Mouse (Mus musculus): ENCODE measurements around the gene Nprl3. TPM values are rescaled to one million over a fixed set of nuclear protein-coding genes. Genes with fewer than 3 reads are reported as not detected.

The Nprl3 gene
- total RNA-seq, 2 experiments from 2014 or later, result 48.6 to 49.0 TPM

- peak in 1 of 2 experiments; percentile 67 for DNase-seq (ENCODE audit: low spot score in 2 of 2)
Observed at GRCm38 (mm10) chr11:32248350-32248749, 19.2 kb downstream of the Nprl3 start.

GRCm38 (mm10) chr11:32247068-32247467 is 20.4 kb downstream of the Nprl3 start:
- DNase-seq (ENCODE audit: low spot score in 2 of 2), result no peak

DNA sequence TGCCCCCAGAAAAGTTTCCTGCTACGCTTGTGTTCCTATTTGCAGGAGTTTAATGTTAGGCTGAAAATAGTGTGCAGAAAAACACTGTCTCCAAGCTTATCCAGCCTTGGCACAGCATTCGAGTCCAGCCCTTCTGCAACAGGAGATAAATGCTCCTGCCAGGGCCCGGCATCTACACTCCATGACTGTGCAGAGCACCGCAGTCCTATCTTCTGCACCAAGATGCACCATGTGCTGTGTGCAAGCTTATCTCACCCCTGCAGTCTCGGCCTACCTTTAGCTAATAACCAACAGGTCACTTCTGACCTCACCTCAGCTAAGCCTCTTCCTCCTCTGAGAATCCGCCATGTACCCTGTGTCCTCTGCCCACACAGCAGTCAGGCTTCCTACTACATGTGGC is 21.9 kb downstream of the Nprl3 start:
- DNase-seq (ENCODE audit: low spot score in 2 of 2), result no peak

DNA sequence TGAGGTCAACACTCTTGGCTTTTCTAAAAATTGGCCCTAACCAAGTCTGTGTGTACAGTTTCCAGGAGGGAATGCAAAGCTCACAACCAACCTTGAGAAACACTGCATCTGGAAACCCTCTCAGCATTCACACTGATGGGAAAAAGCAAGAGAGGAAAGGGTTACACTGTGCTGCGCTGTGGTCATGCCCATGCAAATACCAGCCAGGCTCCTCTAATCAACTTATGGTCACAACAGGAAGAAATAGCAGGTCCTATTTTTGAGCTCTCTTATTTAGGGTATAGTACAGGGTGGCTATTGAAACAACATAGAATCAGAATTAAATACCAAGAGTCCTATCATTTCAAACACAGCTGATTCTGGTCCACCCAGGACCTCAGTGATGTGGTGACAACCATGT is 22.9 kb downstream of the Nprl3 start:
- DNase-seq (ENCODE audit: low spot score in 2 of 2), result no peak

GRCm38 (mm10) chr11:32244064-32244463 is 23.4 kb downstream of the Nprl3 start:
- no peak for DNase-seq (ENCODE audit: low spot score in 2 of 2)

DNA sequence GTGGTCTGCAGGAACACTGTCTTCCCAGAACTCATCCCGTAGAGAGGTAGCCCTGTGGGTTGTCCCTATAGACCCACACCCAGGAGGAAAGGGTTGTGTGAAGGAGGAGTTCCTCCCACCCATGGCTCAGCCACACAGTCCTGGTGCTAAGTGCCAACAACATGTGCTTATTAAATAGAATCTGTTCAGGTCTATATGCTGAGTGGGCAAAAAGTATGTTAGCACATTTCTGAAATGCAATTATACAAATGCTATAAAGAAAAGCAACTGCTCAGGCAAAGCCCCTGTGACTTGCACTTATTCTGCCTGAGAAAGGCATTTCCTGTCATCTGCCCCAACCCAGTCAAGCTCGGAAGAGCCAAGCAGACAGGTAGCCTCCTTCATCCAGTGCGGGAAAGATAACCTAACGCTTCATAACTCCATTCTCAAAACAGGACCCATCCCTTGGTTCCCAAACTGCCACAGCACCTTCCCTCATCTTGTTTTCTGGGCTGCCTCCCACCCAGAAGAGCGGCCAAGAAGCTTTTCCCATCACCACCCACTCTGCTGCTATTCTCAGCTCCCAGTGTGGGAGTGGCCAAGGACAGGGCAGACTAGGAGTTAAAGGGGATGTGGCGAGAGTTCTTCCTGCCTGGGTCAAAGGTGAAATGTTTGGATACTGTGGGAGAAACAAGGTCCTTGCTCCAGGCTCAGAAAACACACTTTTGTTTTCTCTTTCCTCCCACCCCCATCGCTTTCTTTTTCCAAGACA is 24.1 kb downstream of the Nprl3 start:
- no peak for DNase-seq (ENCODE audit: low spot score in 2 of 2)

- no peak for DNase-seq (ENCODE audit: low spot score in 2 of 2)
Observed at GRCm38 (mm10) chr11:32242209-32242608, 25.3 kb downstream of the Nprl3 start.

DNA sequence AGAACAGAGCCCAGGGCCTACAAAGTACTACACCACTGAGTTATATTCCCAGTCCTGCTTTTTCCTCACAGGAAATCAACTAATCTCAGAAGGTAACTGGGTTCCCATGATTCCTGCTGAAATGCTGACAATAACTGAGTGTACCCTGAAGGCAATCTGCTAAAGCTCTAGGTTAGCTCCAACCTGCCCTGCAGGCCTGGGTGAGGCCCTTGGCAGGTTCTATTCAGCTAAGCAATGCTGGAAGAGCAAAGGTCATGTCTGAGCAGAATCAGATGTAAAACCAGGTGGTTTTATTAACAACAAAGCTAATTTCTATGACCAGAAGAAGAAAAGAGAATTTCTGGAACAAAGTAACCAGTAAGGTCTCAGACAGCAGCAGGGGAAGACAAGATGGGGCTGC is 26.1 kb downstream of the Nprl3 start:
- DNase-seq (ENCODE audit: low spot score in 2 of 2), result no peak

- DNase-seq (ENCODE audit: low spot score in 2 of 2), result peak in 1 of 2 experiments; percentile 83
Observed at GRCm38 (mm10) chr11:32238093-32238860, 29.2 kb downstream of the Nprl3 start.

- no peak for DNase-seq (ENCODE audit: low spot score in 2 of 2)
Observed at GRCm38 (mm10) chr11:32237411-32237795, 30.1 kb downstream of the Nprl3 start.

- peak in 1 of 2 experiments; percentile 70 for DNase-seq (ENCODE audit: low spot score in 2 of 2)
Observed at GRCm38 (mm10) chr11:32236712-32237410, 30.6 kb downstream of the Nprl3 start.

DNA sequence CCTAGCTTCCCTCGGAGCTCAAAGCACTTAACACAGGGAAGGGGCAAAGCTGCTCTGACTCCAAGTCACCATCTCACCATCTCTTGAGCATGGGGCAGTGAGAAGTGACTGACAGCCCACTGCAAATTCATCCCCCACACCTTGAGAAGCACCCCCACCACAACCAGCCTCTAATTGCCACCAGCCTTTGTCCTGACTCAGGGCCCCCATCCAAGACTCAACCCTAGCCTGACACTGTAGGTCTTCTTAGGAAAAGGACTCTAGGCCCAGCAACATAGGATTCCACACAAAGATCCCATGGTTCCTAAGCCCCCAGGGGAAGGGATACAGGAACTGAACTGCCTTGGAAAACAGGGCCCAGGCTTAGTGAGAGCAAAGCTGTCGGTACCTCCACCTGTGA is 31.4 kb downstream of the Nprl3 start:
- no peak for DNase-seq (ENCODE audit: low spot score in 2 of 2)

- peak; percentile 67 to 72 for DNase-seq (ENCODE audit: low spot score in 2 of 2)
Observed at GRCm38 (mm10) chr11:32235646-32236045, 31.9 kb downstream of the Nprl3 start.

GRCm38 (mm10) chr11:32234816-32235485 is 32.6 kb downstream of the Nprl3 start:
- no peak for DNase-seq (ENCODE audit: low spot score in 2 of 2)

- peak in 1 of 2 experiments; percentile 53 for DNase-seq (ENCODE audit: low spot score in 2 of 2)
Observed at GRCm38 (mm10) chr11:32233895-32234294, 33.6 kb downstream of the Nprl3 start.

DNA sequence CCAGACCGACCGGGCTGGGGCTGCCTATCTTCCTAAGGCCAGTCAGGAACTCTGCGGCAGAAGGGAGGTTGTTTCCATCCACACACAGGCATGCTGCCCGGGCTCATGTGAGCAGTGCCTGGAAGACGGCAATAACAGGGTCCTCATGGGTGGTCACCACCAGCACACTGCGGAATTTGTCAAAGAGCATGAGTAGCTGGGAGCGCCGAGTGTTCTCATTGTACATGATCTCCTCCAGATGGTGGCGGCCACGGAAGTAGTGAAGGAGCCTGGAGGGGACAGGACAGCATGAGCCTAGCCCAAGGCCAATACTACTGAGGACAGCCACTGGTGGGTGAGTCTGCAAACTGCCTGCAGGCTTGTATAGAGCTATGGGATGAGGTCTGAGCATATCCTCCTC is 34.7 kb downstream of the Nprl3 start:
- no peak for DNase-seq (ENCODE audit: low spot score in 2 of 2)

DNA sequence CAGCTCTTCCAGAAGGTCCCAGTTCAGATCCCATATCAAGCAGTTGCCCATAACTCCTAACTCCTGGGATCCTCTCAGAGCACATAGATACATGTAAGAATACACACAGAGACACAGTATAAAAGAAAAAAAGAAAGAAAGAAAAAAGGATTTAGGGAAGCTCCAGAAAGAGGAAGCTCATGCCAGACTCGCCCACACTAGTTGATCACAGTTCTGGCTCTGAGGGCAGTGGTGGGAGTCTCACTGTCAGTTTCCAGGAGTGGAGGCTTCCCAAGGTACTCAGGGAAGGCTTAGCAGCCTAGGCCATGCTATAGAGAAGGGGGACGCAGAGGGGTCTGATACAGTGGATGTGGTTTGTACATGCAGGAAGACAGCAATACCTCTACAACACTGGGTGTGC is 36.4 kb downstream of the Nprl3 start:
- DNase-seq (ENCODE audit: low spot score in 2 of 2), result peak in 1 of 2 experiments; percentile 47

- peak in 1 of 2 experiments; percentile 75 for DNase-seq (ENCODE audit: low spot score in 2 of 2)
Observed at GRCm38 (mm10) chr11:32230220-32230619, 37.3 kb downstream of the Nprl3 start.

DNA sequence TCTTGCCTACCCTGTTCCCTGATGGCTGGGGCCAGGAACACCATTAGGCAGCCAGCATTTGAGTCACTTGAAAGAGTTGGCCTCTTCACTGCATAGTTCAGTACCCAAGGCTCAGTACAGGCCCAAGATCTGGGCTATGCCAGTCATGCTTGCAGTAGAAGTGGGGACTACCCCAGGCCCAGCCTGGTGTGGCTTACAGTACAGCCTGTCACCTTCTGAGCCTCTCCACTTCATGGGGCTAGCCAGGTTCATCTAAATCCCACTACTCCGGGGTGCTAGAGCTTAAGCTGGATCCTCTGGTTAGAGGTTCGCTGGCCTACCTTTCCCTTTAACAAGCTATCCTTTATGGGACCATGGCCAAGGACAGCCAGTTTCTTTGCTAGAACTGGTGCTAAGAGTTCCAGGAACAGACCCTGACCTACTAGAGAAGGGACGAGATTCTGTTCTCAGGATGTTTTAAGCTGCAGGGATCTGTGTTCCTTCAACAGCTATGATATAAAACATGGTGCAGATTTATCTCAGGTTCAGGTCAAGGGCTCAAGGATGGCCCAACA is 39.1 kb downstream of the Nprl3 start:
- no peak for DNase-seq (ENCODE audit: low spot score in 2 of 2)

- no peak for DNase-seq (ENCODE audit: low spot score in 2 of 2)
Observed at GRCm38 (mm10) chr11:32227555-32227954, 40.0 kb downstream of the Nprl3 start.

DNA sequence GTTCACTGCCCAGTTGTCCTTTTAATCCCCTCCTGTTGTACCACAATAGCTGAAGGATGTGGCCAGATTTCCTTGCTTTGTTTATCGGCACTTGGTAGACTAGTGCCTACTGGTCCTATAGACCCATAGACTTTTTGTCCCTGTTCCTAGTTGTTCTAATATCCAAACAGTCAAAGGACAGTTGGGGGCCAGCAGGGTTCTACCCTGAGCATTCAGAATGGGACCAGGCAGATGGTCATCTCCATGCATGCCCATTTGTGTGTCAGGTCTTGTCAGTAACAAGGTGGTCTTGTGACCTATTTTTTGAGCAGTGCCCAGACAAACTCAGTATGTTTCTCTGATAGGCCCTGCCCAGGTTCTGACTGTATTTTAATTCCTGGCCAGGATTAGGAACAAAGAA is 40.5 kb downstream of the Nprl3 start:
- DNase-seq (ENCODE audit: low spot score in 2 of 2), result no peak
